Mouse (Mus musculus) erythroblast, adult 5-6 weeks (primary cell): ENCODE data around the gene Spop. TPM values are rescaled to one million over a fixed set of nuclear protein-coding genes. Genes with fewer than 3 reads are reported as not detected.

Source experiments
- ATAC-seq: replicated peaks from 2 replicates; pipeline ENCODE4 v1.8.0; 2016; ENCODE audit warnings: moderate number of reproducible peaks, mild to moderate bottlenecking, moderate TSS enrichment, inconsistent platforms; ENCODE audit not compliant: poor library complexity, low FRiP score, severe bottlenecking
- total RNA-seq, 2 experiments: library from RNA; stranded (forward) in 1 of 2; stranded (reverse) in 1 of 2; fragments of 150-400 nt in 1 of 2; fragments of 200-764, 138-1000 nt in 1 of 2; gene quantifications; 2 replicates each; pipeline versions ENCODE4 v1.2.3 to v1.2.4; 2015 to 2017; ENCODE audit warnings: low replicate concordance in 2 of 2

Spop gene
- total RNA-seq, 2 experiments from 2014 or later = 43.5 to 51.9 TPM

GRCm38 (mm10) chr11:95412615-95413014 is 1.3 kb upstream of the Spop start:
- no peak for ATAC-seq

- peak; percentile 87 for ATAC-seq
Observed at GRCm38 (mm10) chr11:95414536-95415161, 769 bp downstream of the Spop start.

GRCm38 (mm10) chr11:95415931-95416330 is 2.1 kb downstream of the Spop start:
- no peak for ATAC-seq

GRCm38 (mm10) chr11:95417341-95417740 is 3.5 kb downstream of the Spop start:
- no peak for ATAC-seq

- no peak for ATAC-seq
Observed at GRCm38 (mm10) chr11:95420880-95421435, 7.1 kb downstream of the Spop start.

GRCm38 (mm10) chr11:95423505-95423904 is 9.6 kb downstream of the Spop start:
- ATAC-seq = no peak

GRCm38 (mm10) chr11:95431344-95431743 is 17.5 kb downstream of the Spop start:
- ATAC-seq = no peak

GRCm38 (mm10) chr11:95432194-95432593 is 18.3 kb downstream of the Spop start:
- ATAC-seq = peak; percentile 76

GRCm38 (mm10) chr11:95445371-95445770 is 31.5 kb downstream of the Spop start:
- no peak for ATAC-seq

- ATAC-seq = no peak
Observed at GRCm38 (mm10) chr11:95446580-95447305, 32.9 kb downstream of the Spop start.

GRCm38 (mm10) chr11:95448346-95448745 is 34.5 kb downstream of the Spop start:
- ATAC-seq = no peak

- ATAC-seq = no peak
Observed at GRCm38 (mm10) chr11:95455331-95455730, 41.5 kb downstream of the Spop start.

- no peak for ATAC-seq
Observed at GRCm38 (mm10) chr11:95460872-95461271, 47.0 kb downstream of the Spop start.

GRCm38 (mm10) chr11:95462168-95462567 is 48.3 kb downstream of the Spop start:
- ATAC-seq = no peak

- no peak for ATAC-seq
Observed at GRCm38 (mm10) chr11:95467731-95468130, 53.9 kb downstream of the Spop start.

GRCm38 (mm10) chr11:95472942-95473341 is 59.1 kb downstream of the Spop start:
- no peak for ATAC-seq

GRCm38 (mm10) chr11:95473456-95473855 is 59.6 kb downstream of the Spop start:
- no peak for ATAC-seq

- no peak for ATAC-seq
Observed at GRCm38 (mm10) chr11:95476323-95476722, 62.4 kb downstream of the Spop start.

GRCm38 (mm10) chr11:95479458-95479857 is 65.6 kb downstream of the Spop start:
- no peak for ATAC-seq

GRCm38 (mm10) chr11:95480662-95481061 is 66.8 kb downstream of the Spop start:
- ATAC-seq = no peak

- ATAC-seq = no peak
Observed at GRCm38 (mm10) chr11:95485634-95486033, 71.8 kb downstream of the Spop start.
